Mouse (Mus musculus): ENCODE measurements around the gene 4930455H04Rik. TPM values are rescaled to one million over a fixed set of nuclear protein-coding genes. Genes with fewer than 3 reads are reported as not detected.

Gene 4930455H04Rik
- total RNA-seq, 1 experiment, result not detected

GRCm38 (mm10) chr3:116966800-116967199, 1.3 kb upstream of the 4930455H04Rik start:
- TF ChIP-seq CHD2 (IDR thresholded peaks at IDR 0.05; ENCODE audit: low read depth, low read length) (no peak), ZC3H11A (IDR thresholded peaks at IDR 0.05; ENCODE audit: borderline replicate concordance, low read depth, low read length) (no peak), ZNF384 (IDR thresholded peaks at IDR 0.05; ENCODE audit: low read depth, low read length) (no peak), MAFK (IDR thresholded peaks at IDR 0.05; ENCODE audit: insufficient read depth, low read depth, low read length) (no peak), HCFC1 (IDR thresholded peaks at IDR 0.05; ENCODE audit: borderline replicate concordance, insufficient read depth, low read length) (no peak)
- DNase-seq (ENCODE audit: low read depth, low spot score), result no peak
- Histone ChIP-seq H3K9me3 (ENCODE audit: control insufficient read depth, insufficient read depth, low read depth, low read length) (no peaks in the 10 kb centered on the region), H3K9ac (ENCODE audit: insufficient read depth, low read depth, low read length, poor library complexity, severe bottlenecking) (no peak overlapping the region), H3K36me3 (ENCODE audit: control insufficient read depth, insufficient read depth, low read length, poor library complexity, severe bottlenecking) (no peaks in the 10 kb centered on the region), H3K27ac (ENCODE audit: insufficient read depth, low read depth, low read length, poor library complexity, severe bottlenecking) (no peak overlapping the region), H3K4me1 (ENCODE audit: control insufficient read depth in 2 of 2, insufficient read depth in 2 of 2, low read length in 2 of 2, poor library complexity in 1 of 2) (no peaks in the 10 kb centered on the region), H3K4me3 (ENCODE audit: insufficient read depth in 1 of 2, low read depth in 1 of 2, low read length in 2 of 2, poor library complexity in 1 of 2, severe bottlenecking in 1 of 2) (no peak overlapping the region)
- in situ Hi-C loops (cut with MboI; ENCODE audit: low sequenced_read_pairs in 2 of 2, unreplicated experiment in 2 of 2), result no loop called here

GRCm38 (mm10) chr3:116967436-116967835, 631 bp upstream of the 4930455H04Rik start:
- no peaks in the 10 kb centered on the region for H3K4me1 ChIP-seq (ENCODE audit: control insufficient read depth in 2 of 2, insufficient read depth in 2 of 2, low read length in 2 of 2, poor library complexity in 1 of 2)
- H3K9ac ChIP-seq (ENCODE audit: insufficient read depth, low read depth, low read length, poor library complexity, severe bottlenecking), result no peak overlapping the region
- DNase-seq (ENCODE audit: low read depth, low spot score), result no peak
- no peaks in the 10 kb centered on the region for H3K36me3 ChIP-seq (ENCODE audit: control insufficient read depth, insufficient read depth, low read length, poor library complexity, severe bottlenecking)
- no peak for TF ChIP-seq ZC3H11A (IDR thresholded peaks at IDR 0.05; ENCODE audit: borderline replicate concordance, low read depth, low read length)
- no peak for TF ChIP-seq HCFC1 (IDR thresholded peaks at IDR 0.05; ENCODE audit: borderline replicate concordance, insufficient read depth, low read length)
- TF ChIP-seq CHD2 (IDR thresholded peaks at IDR 0.05; ENCODE audit: low read depth, low read length), result no peak
- no peak for TF ChIP-seq ZNF384 (IDR thresholded peaks at IDR 0.05; ENCODE audit: low read depth, low read length)
- TF ChIP-seq MAFK (IDR thresholded peaks at IDR 0.05; ENCODE audit: insufficient read depth, low read depth, low read length), result no peak
- H3K27ac ChIP-seq (ENCODE audit: insufficient read depth, low read depth, low read length, poor library complexity, severe bottlenecking), result no peak overlapping the region
- H3K9me3 ChIP-seq (ENCODE audit: control insufficient read depth, insufficient read depth, low read depth, low read length), result no peaks in the 10 kb centered on the region
- H3K4me3 ChIP-seq (ENCODE audit: insufficient read depth in 1 of 2, low read depth in 1 of 2, low read length in 2 of 2, poor library complexity in 1 of 2, severe bottlenecking in 1 of 2), result no peak overlapping the region
- in situ Hi-C loops (cut with MboI; ENCODE audit: low sequenced_read_pairs in 2 of 2, unreplicated experiment in 2 of 2), result no loop called here

- in situ Hi-C loops (cut with MboI; ENCODE audit: low sequenced_read_pairs in 2 of 2, unreplicated experiment in 2 of 2), result no loop called here
- no peak within 1 kb of the TSS for H3K9ac ChIP-seq (ENCODE audit: insufficient read depth, low read depth, low read length, poor library complexity, severe bottlenecking)
These were observed 502 bp downstream of the 4930455H04Rik start, which contains the start of gene Palmd for GRCm38 (mm10) chr3:116968540-116968997. Gene Palmd, minus strand, starts transcription at chr3:116968987.

GRCm38 (mm10) chr3:116969003-116969402, 936 bp downstream of the 4930455H04Rik start:
- Histone ChIP-seq H3K4me1 (ENCODE audit: control insufficient read depth in 2 of 2, insufficient read depth in 2 of 2, low read length in 2 of 2, poor library complexity in 1 of 2) (no peaks in the 10 kb centered on the region), H3K36me3 (ENCODE audit: control insufficient read depth, insufficient read depth, low read length, poor library complexity, severe bottlenecking) (no peaks in the 10 kb centered on the region), H3K9ac (ENCODE audit: insufficient read depth, low read depth, low read length, poor library complexity, severe bottlenecking) (no peak overlapping the region), H3K4me3 (ENCODE audit: insufficient read depth in 1 of 2, low read depth in 1 of 2, low read length in 2 of 2, poor library complexity in 1 of 2, severe bottlenecking in 1 of 2) (peak overlapping the region; percentile 36 to 60; a peak in 1 of 4 replicates), H3K27ac (ENCODE audit: insufficient read depth, low read depth, low read length, poor library complexity, severe bottlenecking) (no peak overlapping the region), H3K9me3 (ENCODE audit: control insufficient read depth, insufficient read depth, low read depth, low read length) (no peaks in the 10 kb centered on the region)
- peak; percentile 78 for TF ChIP-seq ZNF384 (IDR thresholded peaks at IDR 0.05; ENCODE audit: low read depth, low read length)
- no peak for TF ChIP-seq MAFK (IDR thresholded peaks at IDR 0.05; ENCODE audit: insufficient read depth, low read depth, low read length)
- no peak for DNase-seq (ENCODE audit: low read depth, low spot score)
- in situ Hi-C loops (cut with MboI; ENCODE audit: low sequenced_read_pairs in 2 of 2, unreplicated experiment in 2 of 2), result no loop called here

More at GRCm38 (mm10) chr3:116968540-116968997, 502 bp downstream of the 4930455H04Rik start, which contains the start of gene Palmd:
- no peak for DNase-seq (ENCODE audit: low read depth, low spot score)
- H3K9me3 ChIP-seq (ENCODE audit: control insufficient read depth, insufficient read depth, low read depth, low read length), result no peaks in the 10 kb centered on the region
- no peaks in the 10 kb centered on the region for H3K4me1 ChIP-seq (ENCODE audit: control insufficient read depth in 2 of 2, insufficient read depth in 2 of 2, low read length in 2 of 2, poor library complexity in 1 of 2)
- TF ChIP-seq ZC3H11A (IDR thresholded peaks at IDR 0.05; ENCODE audit: borderline replicate concordance, low read depth, low read length) (no peak), HCFC1 (IDR thresholded peaks at IDR 0.05; ENCODE audit: borderline replicate concordance, insufficient read depth, low read length) (no peak), CHD2 (IDR thresholded peaks at IDR 0.05; ENCODE audit: low read depth, low read length) (no peak), ZNF384 (IDR thresholded peaks at IDR 0.05; ENCODE audit: low read depth, low read length) (no peak), MAFK (IDR thresholded peaks at IDR 0.05; ENCODE audit: insufficient read depth, low read depth, low read length) (no peak)
- H3K36me3 ChIP-seq (ENCODE audit: control insufficient read depth, insufficient read depth, low read length, poor library complexity, severe bottlenecking), result no peaks in the 10 kb centered on the region
- H3K4me3 ChIP-seq (ENCODE audit: insufficient read depth in 1 of 2, low read depth in 1 of 2, low read length in 2 of 2, poor library complexity in 1 of 2, severe bottlenecking in 1 of 2), result peak within 1 kb of the TSS; percentile 36 to 60; a peak in 3 of 4 replicates
- no peak within 1 kb of the TSS for H3K27ac ChIP-seq (ENCODE audit: insufficient read depth, low read depth, low read length, poor library complexity, severe bottlenecking)

GRCm38 (mm10) chr3:116969786-116970185, 1.7 kb downstream of the 4930455H04Rik start:
- Histone ChIP-seq H3K36me3 (ENCODE audit: control insufficient read depth, insufficient read depth, low read length, poor library complexity, severe bottlenecking) (no peaks in the 10 kb centered on the region), H3K9ac (ENCODE audit: insufficient read depth, low read depth, low read length, poor library complexity, severe bottlenecking) (no peak overlapping the region), H3K9me3 (ENCODE audit: control insufficient read depth, insufficient read depth, low read depth, low read length) (no peaks in the 10 kb centered on the region), H3K4me1 (ENCODE audit: control insufficient read depth in 2 of 2, insufficient read depth in 2 of 2, low read length in 2 of 2, poor library complexity in 1 of 2) (no peaks in the 10 kb centered on the region), H3K27ac (ENCODE audit: insufficient read depth, low read depth, low read length, poor library complexity, severe bottlenecking) (no peak overlapping the region), H3K4me3 (ENCODE audit: insufficient read depth in 1 of 2, low read depth in 1 of 2, low read length in 2 of 2, poor library complexity in 1 of 2, severe bottlenecking in 1 of 2) (no peak overlapping the region)
- in situ Hi-C loops (cut with MboI; ENCODE audit: low sequenced_read_pairs in 2 of 2, unreplicated experiment in 2 of 2), result no loop called here
- TF ChIP-seq ZC3H11A (IDR thresholded peaks at IDR 0.05; ENCODE audit: borderline replicate concordance, low read depth, low read length) (no peak), HCFC1 (IDR thresholded peaks at IDR 0.05; ENCODE audit: borderline replicate concordance, insufficient read depth, low read length) (no peak), MAFK (IDR thresholded peaks at IDR 0.05; ENCODE audit: insufficient read depth, low read depth, low read length) (no peak), CHD2 (IDR thresholded peaks at IDR 0.05; ENCODE audit: low read depth, low read length) (no peak), ZNF384 (IDR thresholded peaks at IDR 0.05; ENCODE audit: low read depth, low read length) (no peak)
- no peak for DNase-seq (ENCODE audit: low read depth, low spot score)

Data from ES-E14 (cell line).